Mouse (Mus musculus) heart, postnatal 25 days (tissue): ENCODE data around the gene Acaca. TPM values are rescaled to one million over a fixed set of nuclear protein-coding genes. Genes with fewer than 3 reads are reported as not detected.
A peak's percentile ranks its signal among the peaks of the same experiment; 100 is the strongest.

Source experiments
- DNase-seq: peaks from one replicate; pipeline ENCODE4 v3.0.0; 2022; ENCODE audit warnings: low spot score
- intact Hi-C: fragments of 180-260 bp; cut with DNase I; formaldehyde crosslinking; loops from one replicate; pipeline ENCODE4 v1.15.1; 2025
- total RNA-seq, 2 experiments: library from RNA; stranded (reverse); gene quantifications; 2 replicates each; pipeline ENCODE4 v1.2.3; 2021

Gene Acaca
- total RNA-seq, 2 experiments from 2014 or later: 16.5 to 22.1 TPM

DNA sequence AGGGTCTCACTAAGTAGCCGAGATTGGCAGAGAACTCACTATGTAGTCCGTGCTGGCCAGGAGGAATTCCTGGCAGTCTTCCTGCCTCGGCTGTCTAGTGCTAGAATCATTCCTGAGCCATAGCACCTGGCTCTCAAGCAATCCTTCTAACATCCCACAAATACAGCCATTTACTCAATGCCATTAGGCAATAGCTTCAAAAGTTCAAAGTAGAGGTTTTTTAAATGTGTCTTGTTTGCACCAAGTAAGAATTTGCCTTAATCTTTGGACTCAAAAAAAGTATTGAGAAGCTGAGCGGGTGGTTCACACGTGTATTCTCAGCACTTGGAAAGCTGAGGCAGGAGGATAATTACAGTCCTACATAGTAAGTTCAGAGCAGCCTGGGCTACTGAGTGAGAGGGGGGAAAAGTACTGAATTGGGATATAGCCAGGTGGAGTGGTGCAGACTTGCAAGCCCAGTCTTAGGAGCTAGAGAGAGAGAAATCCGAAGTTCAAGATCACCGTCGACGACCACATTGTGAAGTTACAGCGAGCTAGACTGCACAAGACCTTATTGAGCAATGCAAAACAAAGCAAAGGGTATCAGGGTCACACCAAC is 15.8 kb downstream of the Acaca start:
- intact Hi-C loops: no loop called here
- no peak for DNase-seq

DNA sequence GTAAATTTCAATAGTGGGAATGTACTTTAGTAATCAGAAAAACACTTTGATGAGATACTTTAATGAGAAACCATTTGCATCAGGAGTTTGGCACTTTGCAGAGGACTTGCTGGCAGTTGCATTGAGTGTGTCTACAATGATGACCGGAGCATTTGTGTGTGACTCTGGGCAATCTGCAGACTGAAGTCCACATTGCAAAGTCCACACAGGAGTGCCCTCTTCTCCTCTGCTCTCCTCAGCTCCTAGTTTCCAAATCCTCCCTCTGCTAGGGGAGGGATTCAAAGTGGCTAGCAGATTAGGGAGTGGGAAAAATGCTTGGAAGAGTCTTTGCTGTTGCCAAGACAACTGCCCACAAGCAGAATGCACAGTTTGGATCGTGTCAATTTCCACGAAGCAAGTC is 16.6 kb downstream of the Acaca start:
- no peak for DNase-seq
- intact Hi-C loops: no loop called here

DNA sequence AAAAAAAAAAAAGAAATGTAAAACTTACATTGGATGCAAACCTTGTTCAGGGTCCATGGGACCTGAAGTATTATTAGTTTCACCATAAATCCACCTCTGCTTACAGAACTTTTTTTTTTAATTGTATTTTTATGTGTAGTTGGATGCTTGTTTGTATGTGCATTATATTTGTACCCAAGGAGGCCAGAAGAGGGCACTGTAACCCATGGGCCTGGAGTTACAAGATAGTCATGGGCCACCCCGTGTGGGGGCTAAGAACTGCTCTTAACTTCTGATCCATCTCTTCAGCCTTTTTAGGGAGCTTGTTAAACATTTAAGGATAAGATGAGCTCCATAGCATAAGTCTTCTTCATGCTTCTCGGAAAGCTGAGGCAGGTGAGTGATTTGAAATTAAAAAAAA is 21.4 kb downstream of the Acaca start:
- intact Hi-C loops: no loop called here
- DNase-seq: no peak

DNA sequence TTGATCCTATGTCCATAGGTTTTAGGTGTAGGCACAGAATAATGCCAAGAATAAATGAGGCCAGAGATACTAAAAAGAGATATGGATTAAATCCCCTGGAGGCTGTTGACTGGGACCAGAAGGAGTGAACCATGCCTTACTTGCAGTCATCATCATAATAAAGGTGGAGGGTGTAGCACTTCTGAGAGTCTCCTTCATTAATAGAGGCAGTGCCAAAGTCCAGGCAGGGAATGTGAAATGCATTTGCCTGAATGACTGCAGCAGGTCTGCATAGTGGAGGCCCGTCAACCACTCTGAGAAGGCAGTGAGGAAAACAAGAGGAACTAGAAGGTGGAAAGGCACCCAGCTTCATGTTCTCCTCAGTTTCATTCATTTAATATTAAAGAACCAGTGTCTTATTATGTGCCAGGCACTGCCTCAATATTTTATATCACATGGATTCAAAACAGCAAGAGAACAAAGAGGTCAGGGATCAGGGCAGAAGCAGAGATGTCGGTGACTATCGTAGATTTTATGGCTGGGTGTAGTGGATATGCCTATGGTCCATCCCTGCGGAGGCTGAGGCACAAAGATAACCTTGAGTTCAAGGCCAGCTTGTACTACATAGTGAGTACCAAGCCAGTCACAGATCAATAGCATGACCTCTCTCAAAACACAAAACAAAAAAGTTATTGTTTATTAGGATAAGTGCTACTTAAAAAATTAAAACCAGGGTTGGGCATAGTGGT is 27.2 kb downstream of the Acaca start:
- intact Hi-C loops: no loop called here
- no peak for DNase-seq

DNA sequence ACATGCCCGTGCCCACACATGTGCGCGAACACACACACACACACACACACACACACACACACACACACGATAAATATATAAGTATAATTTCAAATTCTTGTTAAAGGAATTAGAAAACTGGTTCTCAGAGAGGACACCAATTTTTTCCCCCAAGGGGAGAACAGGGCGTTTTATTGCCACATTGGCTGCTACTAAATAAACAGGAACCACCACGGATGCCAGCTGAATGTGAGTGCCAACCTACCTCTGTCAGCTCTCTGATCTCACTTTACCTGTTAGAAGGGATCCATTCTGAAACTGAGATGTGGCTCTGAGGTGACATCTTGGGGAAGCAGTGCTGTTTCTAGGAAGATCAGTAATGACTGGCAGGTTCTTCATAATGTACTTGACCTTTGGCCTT is 34.7 kb downstream of the Acaca start:
- DNase-seq: no peak

DNA sequence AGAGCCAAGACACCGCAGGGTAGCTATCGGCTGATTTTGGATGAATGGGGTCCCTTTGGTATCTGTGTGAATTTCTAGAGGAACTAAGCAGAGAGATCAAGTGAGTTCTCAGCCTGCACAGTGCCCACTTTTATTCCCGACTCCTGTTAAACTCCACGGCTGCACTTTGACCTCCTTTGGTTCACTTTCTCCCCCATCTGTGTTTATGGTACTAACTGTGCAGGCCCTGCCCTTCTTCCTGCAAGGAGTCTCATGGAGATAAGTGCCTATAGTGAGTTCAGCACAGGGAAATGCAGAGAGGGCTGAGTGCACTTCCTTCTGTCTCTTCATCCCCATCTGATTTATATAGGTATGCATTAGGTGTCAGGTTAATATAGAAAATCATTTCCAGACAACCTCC is 35.1 kb downstream of the Acaca start:
- intact Hi-C loops: no loop called here
- no peak for DNase-seq

More for the DNA sequence above, 34.7 kb downstream of the Acaca start:
- intact Hi-C loops: no loop called here

DNA sequence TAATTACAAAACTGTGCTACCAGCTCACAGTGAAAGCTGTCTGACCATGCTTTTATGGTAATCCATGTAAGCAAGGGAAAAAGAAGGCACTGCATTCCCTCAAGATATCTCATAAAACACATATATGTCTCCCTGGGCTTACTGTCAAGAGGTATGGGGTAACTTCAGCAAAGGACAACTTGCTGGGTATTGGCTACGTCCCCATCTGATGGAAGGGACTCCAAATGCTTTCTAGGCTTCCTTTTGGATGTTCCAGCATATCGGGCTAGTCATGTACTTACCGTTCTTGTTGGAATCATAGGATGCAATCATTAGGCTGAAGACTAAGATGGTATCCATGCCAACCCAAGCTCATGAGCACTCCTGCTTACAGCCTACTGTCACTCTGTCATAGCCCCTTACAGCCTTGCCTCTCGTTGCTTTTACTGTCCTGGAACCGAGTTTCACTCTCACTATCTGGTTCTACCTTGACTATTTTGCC is 37.6 kb downstream of the Acaca start, which contains the start of gene Gm11437:
Gene Gm11437 (minus strand): TSS at position 431 of the 481 bp plus-strand sequence.
- no peak for DNase-seq
- intact Hi-C loops: no loop called here

DNA sequence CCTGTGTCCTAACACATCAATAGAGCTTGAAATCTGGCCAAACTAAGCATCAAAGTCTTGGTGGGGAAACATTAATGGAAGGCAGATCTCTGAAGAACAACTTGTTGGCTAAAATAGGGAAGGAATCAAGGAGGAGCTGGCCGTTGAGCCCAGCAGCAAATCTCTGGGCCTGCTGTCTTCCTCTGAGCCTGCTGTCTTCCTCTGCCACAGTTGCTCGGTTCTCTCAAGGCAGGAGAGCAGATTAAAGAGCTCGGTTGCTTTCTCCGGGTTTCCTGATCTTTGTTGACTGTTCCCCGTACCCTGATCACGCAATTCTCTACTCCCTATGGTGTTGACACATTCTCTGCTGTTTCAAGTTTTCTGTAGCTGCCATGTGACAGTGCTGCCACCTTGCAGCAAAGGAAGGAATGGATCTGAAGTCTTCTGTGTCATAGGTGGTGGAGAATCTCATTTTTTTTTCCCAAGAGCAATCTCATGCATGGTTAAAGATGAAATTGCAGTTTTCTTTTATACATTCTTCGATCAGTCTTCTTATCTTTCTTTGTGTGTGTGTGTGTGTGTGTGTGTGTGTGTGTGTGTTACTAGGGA is 39.3 kb downstream of the Acaca start:
- DNase-seq: no peak
- intact Hi-C loops: no loop called here

DNA sequence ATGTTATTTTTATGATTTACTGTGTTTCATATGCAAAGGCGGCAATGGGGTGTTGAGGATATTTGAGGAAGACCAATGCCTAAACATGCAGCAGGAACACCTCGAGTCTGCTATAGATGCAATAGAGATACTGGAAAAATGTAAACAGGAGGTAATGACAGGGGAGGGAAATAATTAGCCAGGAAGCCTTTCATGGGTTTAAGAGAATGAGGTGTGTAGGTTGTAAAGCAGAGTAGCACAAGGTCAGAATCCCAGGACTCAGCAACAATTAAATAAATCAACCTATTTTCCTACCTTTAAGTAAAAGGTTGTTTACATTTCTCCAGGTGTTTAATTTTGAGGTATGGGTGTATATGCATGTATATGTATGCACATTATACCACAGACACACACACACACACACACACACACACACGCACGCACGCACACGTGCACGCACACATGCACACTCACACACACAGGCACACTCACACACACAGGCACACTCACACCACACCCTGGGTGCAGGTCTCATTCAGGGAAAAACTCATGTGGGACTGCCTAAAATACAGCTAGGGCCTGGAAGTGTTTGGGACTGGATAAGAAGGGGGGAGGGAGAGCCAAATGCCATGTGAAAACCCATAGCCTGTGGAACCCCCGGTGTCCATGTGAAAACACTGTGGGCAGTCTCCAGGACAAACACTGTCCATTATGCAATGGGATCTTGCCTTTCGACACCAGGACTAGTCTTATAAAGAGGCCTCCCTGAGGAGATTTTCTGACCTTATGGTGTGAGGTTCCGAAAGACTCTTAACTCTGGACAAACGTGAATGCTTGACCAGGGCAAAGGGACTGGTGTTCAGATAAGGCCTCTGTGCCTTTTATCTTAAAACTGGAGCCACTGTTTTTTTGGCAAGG is 43.3 kb downstream of the Acaca start:
- DNase-seq: no peak

DNA sequence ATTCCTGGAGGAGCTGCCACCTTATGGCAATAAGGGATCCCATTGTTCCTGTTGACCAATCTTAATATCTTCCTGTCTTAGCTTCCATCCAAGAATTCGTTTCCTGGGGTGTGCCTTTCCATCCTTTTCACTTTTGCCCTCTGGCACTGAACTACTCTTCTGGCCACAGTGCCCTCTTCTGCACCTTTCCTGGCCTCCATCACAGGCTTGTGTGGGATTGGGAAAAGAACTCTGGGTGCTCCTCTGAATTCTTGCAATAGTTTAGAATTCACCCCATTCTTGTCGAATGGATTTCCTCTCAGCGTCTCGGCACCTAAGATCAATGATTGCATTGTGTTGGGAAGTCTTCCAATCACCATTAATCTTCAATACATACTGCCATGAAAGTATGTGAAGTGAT is 49.1 kb downstream of the Acaca start:
- intact Hi-C loops: loop anchor here (10.0 kb wide), 1 partner anchor 394 kb away; no protein-coding TSS in a partner anchor

More for the DNA sequence above, 43.3 kb downstream of the Acaca start:
- intact Hi-C loops: loop anchor here (10.0 kb wide), 1 partner anchor 388 kb away; no protein-coding TSS in a partner anchor

DNA sequence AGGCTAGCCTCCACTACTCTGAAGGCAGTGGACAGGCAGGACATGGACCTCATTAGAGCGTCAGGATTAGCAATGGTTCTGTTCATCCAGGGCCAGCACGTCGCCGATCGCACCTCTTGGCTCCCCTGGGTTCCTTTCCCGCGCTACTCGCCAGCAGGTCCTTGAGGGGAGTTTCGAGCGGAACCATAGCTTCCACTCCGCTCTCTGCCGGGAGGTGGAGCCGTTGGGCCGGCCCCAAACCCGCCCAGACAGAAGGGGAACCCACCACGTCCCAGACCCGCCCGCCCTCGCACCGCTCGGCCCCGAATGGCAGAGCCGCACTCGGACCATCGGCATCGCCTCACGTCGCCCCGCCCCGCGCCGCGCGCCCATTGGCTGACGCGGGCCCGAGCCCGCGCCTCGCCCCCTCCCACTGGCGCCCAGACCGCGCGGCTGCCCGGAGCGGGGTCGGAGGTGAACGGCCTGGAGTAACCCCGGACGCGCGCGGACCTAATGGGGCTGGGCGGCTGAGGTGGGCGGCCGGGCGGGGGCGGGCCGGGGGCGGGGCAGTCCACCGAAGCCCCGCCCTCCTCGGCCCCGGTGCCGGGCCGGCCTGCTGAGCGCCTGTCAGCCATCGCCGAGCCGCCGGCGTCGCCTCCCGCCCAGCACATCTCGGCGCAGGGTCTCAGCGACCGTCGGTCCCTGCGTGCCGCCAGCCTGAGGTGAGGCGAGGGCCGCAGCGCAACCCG is 49.9 kb downstream of the Acaca start:
- intact Hi-C loops: loop anchor here (10.0 kb wide), 1 partner anchor 395 kb away; no protein-coding TSS in a partner anchor
- DNase-seq: peak; percentile 95

More for the DNA sequence above, 49.1 kb downstream of the Acaca start:
- DNase-seq: no peak

DNA sequence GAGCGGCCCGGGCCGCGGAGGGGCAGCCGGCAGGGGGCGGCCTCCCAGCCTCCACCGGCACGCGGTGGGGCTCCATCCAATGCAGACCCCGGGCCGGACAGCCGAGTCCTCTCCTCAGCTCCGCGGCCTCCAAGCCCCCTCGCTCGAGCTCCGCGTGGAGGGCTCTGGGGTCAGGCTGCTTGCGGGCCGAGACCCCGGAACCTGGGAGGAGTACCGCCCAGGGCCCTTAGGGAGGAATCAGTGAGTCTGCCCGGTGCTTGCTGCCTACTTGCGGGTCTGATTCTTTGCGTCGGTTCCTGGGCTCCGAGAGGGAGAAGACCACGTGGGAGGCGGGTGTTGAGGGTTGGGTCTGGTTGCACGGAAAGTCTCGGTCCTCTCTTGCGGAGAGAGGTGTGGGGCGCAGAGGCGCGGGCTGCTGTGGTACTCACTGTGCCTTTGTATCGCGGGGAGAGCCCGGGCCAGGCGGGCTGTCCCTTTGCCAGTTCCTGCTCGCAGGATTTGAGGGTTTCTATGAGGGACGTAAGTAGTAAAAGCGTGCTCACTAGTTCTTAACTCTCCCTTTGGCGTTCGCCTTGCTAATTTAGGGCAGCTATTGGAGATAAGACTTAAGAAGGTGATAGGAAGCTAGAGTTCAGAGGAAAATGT is 50.6 kb downstream of the Acaca start:
- DNase-seq: peak; percentile 40
- intact Hi-C loops: loop anchor here (2.0 to 10.0 kb wide), 3 partner anchors 63 to 695 kb away; partner anchors contain the start of gene Ggnbp2

DNA sequence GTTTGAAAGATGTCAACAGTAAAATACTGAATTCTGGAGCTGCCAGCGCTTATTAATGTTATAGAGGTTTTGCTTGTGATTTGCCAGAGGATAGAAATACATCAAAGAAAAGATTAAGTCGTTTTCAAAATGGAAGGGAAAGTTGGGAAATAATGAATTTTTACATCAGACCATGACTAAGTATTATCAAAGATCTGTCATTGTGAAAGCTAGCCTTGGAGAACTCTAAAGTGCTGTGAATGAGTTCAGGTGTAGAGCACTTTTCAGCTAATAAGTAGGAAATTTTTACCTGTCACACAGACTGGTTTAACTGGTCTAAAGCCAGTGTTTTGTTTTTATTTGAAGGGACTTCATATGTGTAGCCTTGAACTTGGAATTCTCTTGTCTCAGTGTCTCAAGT is 51.8 kb downstream of the Acaca start:
- intact Hi-C loops: loop anchor here (2.0 to 10.0 kb wide), 2 partner anchors 62 to 694 kb away; partner anchors contain the start of gene Ggnbp2
- no peak for DNase-seq

DNA sequence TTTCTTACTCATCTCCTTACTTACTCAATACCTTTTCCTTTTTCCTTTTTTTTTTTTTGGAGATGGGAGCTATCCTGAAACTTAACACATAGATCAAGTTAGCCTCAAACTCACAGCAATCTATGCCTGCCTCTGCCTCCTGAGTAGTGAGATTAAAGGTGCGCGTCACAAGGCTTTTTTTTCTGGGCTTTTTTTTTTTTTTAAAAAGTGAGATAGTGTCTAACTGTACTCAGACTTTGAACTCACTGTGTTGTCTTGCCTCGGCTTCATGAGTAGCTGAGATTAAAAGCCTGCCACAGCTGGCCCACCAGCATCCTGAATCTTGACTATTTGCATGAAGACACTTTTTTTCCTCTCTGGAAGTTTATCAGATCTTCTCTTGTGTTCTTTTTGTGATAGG is 59.1 kb downstream of the Acaca start:
- intact Hi-C loops: loop anchor here (10.0 kb wide), 1 partner anchor 686 kb away; the partner anchor contains the start of gene Ggnbp2
- DNase-seq: no peak

DNA sequence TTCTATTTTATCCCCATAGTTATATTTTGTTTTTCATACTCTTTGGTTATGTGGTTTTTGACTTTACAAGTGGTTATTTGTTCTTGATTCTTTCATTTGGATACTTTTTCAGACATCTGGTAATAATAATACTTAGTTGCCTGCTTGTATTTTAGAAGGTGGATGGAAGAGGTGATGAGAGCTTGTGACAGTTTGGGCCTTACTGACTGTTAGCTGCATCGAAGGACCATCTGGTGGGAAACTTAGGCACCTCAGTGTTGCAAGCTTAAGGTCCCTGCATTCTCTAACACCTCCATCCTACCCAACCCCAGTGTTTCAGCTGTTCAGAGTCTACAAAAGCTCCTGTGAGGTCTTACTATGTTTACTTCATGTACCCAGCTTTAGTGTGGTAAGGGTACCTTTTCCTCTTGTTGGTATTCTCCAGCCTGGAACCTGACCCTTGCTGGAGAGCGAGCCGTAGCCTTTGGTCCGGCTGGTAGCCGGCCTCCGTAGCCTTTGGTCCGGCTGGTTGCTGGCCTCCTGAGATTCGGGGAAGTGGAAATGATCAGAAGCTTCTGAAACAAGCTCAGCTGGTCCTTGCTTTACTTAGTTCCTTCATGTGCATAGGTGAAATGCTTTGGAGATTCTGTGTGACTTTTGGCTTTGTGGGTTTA is 61.2 kb downstream of the Acaca start:
- intact Hi-C loops: no loop called here
- DNase-seq: no peak

DNA sequence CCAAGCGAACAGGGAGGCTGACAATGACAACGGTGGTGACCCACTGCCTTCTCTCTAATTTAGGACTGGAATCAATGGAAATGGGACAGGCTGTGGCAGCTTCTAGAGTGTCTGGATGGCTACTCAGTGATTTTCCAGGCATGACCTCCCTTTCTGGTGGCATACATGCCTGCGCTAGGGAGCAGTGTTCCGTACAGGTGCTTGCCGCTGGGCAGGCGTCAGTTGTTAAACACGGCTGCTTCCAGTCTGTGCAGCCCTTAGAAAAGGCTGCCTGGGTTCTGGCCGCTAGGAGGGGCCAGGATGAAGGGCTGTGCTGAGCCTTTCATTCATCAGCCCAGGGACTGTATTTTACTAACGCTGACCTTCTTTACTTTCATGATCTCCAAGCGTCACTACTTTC is 63.8 kb downstream of the Acaca start:
- intact Hi-C loops: no loop called here
- DNase-seq: no peak

DNA sequence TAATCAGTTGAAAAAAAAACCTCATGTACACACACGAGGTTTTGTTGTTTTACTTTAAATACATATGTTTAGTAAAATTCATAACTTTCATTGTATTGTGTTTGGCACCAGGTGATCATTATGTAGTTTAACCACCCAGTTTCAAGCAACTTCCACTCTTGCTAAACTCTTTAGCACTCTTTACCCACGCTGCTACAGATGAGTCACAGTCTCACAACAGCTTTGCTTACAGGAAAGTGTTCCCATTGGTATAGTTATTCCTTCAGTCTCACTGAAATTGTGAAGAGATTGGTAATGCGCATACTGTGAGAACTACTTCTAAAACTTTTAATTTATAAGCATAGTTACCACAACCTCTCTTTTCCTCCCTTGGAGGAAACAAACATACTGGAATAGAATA is 65.3 kb downstream of the Acaca start:
- no peak for DNase-seq
- intact Hi-C loops: no loop called here
